Mouse (Mus musculus): ENCODE measurements around the gene Ngef.

DNA sequence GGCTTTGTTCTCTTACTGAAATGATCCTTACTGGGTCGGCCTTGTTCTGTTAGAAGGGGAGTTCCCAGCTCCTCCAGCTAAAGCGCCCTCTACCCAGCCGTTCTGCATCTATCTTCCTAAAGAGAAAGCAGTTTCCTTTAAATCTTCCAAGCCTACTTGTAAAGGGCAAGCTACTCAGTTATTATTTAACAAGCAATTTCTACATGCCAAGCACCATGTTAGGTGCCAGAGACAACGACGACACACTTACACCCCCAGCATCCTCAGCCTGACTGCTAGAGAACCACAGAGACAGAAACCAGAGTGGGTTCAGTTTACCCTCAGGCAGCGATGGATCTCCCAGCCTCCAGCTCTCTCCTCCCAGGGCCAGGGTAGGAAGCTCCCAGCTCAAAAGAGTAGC, 65.8 kb downstream of the Ngef start:
- TF ChIP-seq CTCF (IDR thresholded peaks at IDR 0.05) (no peak), POLR2A (IDR thresholded peaks at IDR 0.05; ENCODE audit: insufficient read depth, low read depth, low read length) (no peak), EP300 (IDR thresholded peaks at IDR 0.05; ENCODE audit: insufficient read depth, low read depth, low read length) (no peak)

All from heart, adult 2 months (tissue).